Mouse (Mus musculus) midbrain, postnatal 0 days (tissue): ENCODE measurements around the gene Podxl2. TPM values are rescaled to one million over a fixed set of nuclear protein-coding genes. Genes with fewer than 3 reads are reported as not detected.

Experiments used
- ATAC-seq: fragments of 200-750 bp; cut with Nextera tagmentation; 2 replicates; pipeline ENCODE4 v1.8.0; 2017; ENCODE audit warnings: moderate number of reproducible peaks, mild to moderate bottlenecking, moderate TSS enrichment, moderate library complexity; ENCODE audit not compliant: low FRiP score
- DNase-seq: peaks from one replicate; pipeline ENCODE4 v3.0.0-alpha.2; 2015; ENCODE audit warnings: low spot score
- H3K27ac ChIP-seq: fragments of 300-500 bp; sonication (generic); 2 replicates; pipeline ENCODE4 v1.5.1; 2014; ENCODE audit warnings: low read depth, mild to moderate bottlenecking, low read length, mixed read lengths
- H3K27me3 ChIP-seq: fragments of 300-500 bp; sonication (generic); 2 replicates; pipeline ENCODE4 v1.6.1; 2014; ENCODE audit warnings: low read length, control low read depth, mixed read lengths; ENCODE audit not compliant: insufficient read depth
- H3K36me3 ChIP-seq: fragments of 300-500 bp; sonication (generic); 2 replicates; pipeline ENCODE4 v1.6.1; 2014; ENCODE audit warnings: low read length, control low read depth, mixed read lengths; ENCODE audit not compliant: insufficient read depth
- H3K4me1 ChIP-seq: fragments of 300-500 bp; sonication (generic); 2 replicates; pipeline ENCODE4 v1.6.1; 2014; ENCODE audit warnings: mild to moderate bottlenecking, control low read depth, antibody characterized with exemption, low read length, mixed read lengths; ENCODE audit not compliant: insufficient read depth
- H3K4me2 ChIP-seq: fragments of 300-500 bp; sonication (generic); 2 replicates; pipeline ENCODE4 v1.6.1; 2014; ENCODE audit warnings: low read depth, mild to moderate bottlenecking, low read length, mixed read lengths; ENCODE audit not compliant: poor library complexity, severe bottlenecking
- H3K4me3 ChIP-seq: fragments of 300-500 bp; sonication (generic); 2 replicates; pipeline ENCODE4 v1.5.1; 2014; ENCODE audit warnings: low read depth, mild to moderate bottlenecking, low read length, moderate library complexity
- H3K9ac ChIP-seq: fragments of 300-500 bp; sonication (generic); replicated peaks from 2 replicates; pipeline ENCODE4 v1.6.1; 2014; ENCODE audit warnings: mild to moderate bottlenecking, low read length, moderate library complexity, mixed read lengths; ENCODE audit not compliant: poor library complexity, severe bottlenecking
- H3K9me3 ChIP-seq: fragments of 300-500 bp; sonication (generic); 2 replicates; pipeline ENCODE4 v1.6.1; 2016; ENCODE audit warnings: low read length, control low read depth
- CTCF ChIP-seq: IDR thresholded peaks from 2 replicates; pipeline ENCODE4 v1.5.1; 2016; ENCODE audit warnings: antibody characterized with exemption, mild to moderate bottlenecking
- WGBS: fragments of 180-500 bp; shearing (Covaris S2); extraction: QIAGEN DNeasy Blood & Tissue Kit; methylation state at CpG from one replicate; pipeline ENCODE4 v1.1.7; 2014; 5-methylcytosine and 5-hydroxymethylcytosine counted together
- polyA plus RNA-seq: library from polyadenylated mRNA; unstranded; fragments of >200 nt; fragmentation: Nextera tagmentation; extraction: Ambion mirVana; gene quantifications from 2 replicates; pipeline ENCODE4 v1.2.1, GENCODE M21; 2015
- total RNA-seq: library from RNA; depleted of rRNA; stranded (reverse); fragments of >200 nt; gene quantifications from 2 replicates; pipeline ENCODE4 v1.2.3, GENCODE M21; 2014

The Podxl2 gene
- total and polyA plus RNA-seq, 2 experiments from 2014 or later: 776 to 883 TPM

GRCm38 (mm10) chr6:88913022-88913421 lies 38.2 kb upstream of the Podxl2 start:
- Histone ChIP-seq H3K36me3 (peaks cover 22% of the 10 kb centered on the region), H3K27ac (no peak overlapping the region), H3K4me3 (no peak overlapping the region), H3K9ac (no peak overlapping the region), H3K27me3 (no peaks in the 10 kb centered on the region), H3K4me1 (no peaks in the 10 kb centered on the region), H3K4me2 (no peak overlapping the region), H3K9me3 (no peaks in the 10 kb centered on the region)
- TF ChIP-seq CTCF: no peak
- WGBS: 85% methylated on average over 4 of the region's 4 CpGs
- ATAC-seq (no peak), DNase-seq (no peak)

DNA sequence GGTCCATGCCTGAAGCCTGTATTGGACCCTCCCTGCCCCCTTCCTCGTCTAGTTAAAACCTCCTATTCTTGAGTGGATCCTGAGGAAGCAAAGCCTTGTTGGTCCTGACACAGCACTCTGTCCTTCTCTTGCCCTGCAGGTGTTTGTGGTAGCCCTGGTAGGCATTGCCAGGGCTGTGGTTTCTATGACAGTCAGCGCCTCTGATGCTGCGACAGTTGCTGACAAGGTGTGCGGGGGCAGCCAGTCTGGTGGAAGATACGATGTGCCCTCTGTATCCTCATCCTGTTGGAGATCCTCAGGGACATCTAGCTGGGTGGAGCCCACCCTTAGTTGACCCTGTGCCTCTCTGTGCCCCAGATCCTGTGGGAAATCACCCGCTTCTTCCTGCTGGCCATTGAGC lies 34.3 kb upstream of the Podxl2 start:
- H3K27ac ChIP-seq: no peak overlapping the region
- DNase-seq: no peak
- ATAC-seq: no peak

DNA sequence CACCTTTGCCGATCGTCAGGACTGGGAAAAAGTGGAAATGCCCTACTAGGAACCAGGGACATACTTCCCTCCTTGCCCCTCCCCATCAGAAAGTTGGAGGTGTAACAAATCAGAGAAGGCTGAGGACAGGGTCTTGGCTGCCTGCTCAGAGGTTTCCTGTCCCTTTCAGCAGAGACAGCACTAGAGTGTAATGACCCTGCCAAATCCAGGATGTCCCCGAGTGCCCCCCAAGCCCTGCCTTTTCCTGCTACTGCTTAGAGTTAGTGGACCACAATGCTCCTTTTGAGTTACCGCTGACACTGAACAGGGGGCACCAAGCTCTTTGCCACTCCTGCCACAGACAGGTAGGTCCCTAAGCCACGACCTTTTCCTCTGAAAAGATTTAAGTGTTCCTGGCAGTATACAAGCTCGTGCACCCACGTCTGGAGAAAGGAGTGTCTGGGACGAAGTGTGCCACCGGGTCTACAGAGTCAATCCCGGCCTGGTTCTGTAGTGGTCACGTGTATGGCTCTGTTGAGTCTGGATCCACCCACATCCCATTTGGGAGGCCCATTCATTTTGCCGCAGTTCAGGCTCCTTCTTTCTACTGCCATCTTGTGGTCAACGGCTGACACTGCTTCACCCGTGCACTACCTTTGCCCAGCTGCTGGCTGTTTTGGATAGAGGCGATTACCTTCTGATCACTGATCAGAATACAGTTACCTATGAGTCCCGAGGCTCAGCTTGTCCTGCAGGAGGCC lies 31.7 kb upstream of the Podxl2 start:
- TF ChIP-seq CTCF: peak; percentile 96
- Histone ChIP-seq H3K27ac (no peak overlapping the region), H3K4me3 (no peak overlapping the region), H3K4me2 (peak overlapping the region; percentile 26), H3K9ac (no peak overlapping the region), H3K9me3 (no peaks in the 10 kb centered on the region), H3K36me3 (peaks cover 12% of the 10 kb centered on the region), H3K4me1 (peaks cover 9% of the 10 kb centered on the region), H3K27me3 (no peaks in the 10 kb centered on the region)
- peak; percentile 84 for DNase-seq
- WGBS: 20% methylated on average over 16 of the region's 16 CpGs
- peak; percentile 38 for ATAC-seq

More for the DNA sequence above, 34.3 kb upstream of the Podxl2 start:
- H3K9ac ChIP-seq: no peak overlapping the region
- H3K4me1 ChIP-seq: no peaks in the 10 kb centered on the region
- H3K4me3 ChIP-seq: no peak overlapping the region
- H3K36me3 ChIP-seq: peaks cover 22% of the 10 kb centered on the region
- 94% methylated on average over 6 of the region's 6 CpGs for WGBS
- H3K9me3 ChIP-seq: no peaks in the 10 kb centered on the region
- H3K4me2 ChIP-seq: no peak overlapping the region
- no peak for TF ChIP-seq CTCF
- H3K27me3 ChIP-seq: no peaks in the 10 kb centered on the region

- Histone ChIP-seq H3K27ac (no peak overlapping the region), H3K4me2 (no peak overlapping the region), H3K9ac (no peak overlapping the region), H3K36me3 (no peaks in the 10 kb centered on the region; the same call in 1 of the 2 replicates), H3K9me3 (no peaks in the 10 kb centered on the region), H3K4me1 (peaks cover 15% of the 10 kb centered on the region), H3K4me3 (no peak overlapping the region), H3K27me3 (no peaks in the 10 kb centered on the region)
- no peak for TF ChIP-seq CTCF
- DNase-seq: no peak
- 65% methylated on average over 7 of the region's 7 CpGs for WGBS
- ATAC-seq: no peak
Observed at GRCm38 (mm10) chr6:88905042-88905441, 30.2 kb upstream of the Podxl2 start.

DNA sequence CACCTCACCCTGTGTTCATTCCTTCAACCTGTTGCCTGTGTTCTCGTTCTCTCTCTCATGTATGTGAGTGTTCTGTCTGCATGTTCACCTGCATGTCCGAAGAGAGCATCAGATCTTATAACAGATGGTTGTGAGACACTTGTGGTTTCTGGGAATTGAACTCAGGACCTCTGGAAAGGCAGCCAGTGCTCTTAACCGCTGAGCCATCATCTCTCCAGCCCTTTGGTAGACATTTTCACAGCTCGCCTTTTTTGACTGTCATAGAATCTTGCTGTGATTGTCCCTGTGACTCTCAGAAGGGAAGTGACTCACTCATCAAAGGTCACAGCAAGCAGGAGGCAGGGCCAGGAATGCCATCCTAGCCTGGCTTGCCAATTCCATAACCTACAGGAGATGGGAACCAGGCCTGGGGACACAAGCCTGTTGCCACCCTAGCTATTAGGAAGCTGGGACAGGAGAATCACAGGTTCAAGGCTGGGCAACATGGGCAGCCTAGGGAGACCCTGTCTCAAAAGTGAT lies 29.7 kb upstream of the Podxl2 start:
- Histone ChIP-seq H3K4me2 (no peak overlapping the region), H3K9ac (no peak overlapping the region), H3K27ac (no peak overlapping the region), H3K4me1 (peaks cover 15% of the 10 kb centered on the region), H3K36me3 (no peaks in the 10 kb centered on the region; the same call in 1 of the 2 replicates), H3K4me3 (no peak overlapping the region), H3K27me3 (no peaks in the 10 kb centered on the region), H3K9me3 (no peaks in the 10 kb centered on the region)
- WGBS: 90% methylated on average over 4 of the region's 4 CpGs
- DNase-seq (no peak), ATAC-seq (no peak)
- TF ChIP-seq CTCF: no peak

DNA sequence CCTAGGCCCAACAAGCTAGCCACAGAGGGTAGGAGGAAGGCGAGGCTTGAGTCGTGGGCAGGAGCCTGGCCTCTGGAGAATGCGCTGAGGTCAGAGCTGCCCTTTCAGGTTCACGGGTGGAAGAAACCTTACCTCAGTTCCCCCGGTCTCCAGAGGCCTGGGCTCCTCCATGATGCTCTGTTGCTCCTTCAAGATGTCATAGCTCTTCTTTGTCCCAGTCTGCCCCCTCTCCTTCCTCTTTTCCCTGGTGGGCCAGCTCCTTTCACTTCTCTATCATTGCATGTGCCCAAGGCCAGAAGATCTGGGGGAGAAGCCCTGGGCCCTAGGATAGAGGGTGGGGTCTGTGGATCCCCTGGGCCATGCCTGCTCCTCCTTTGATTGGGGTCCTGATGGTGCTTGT lies 28.9 kb upstream of the Podxl2 start:
- H3K4me2 ChIP-seq: peak overlapping the region; percentile 93
- no peaks in the 10 kb centered on the region for H3K36me3 ChIP-seq
- H3K4me1 ChIP-seq: peaks cover 15% of the 10 kb centered on the region
- H3K4me3 ChIP-seq: no peak overlapping the region
- H3K9me3 ChIP-seq: no peaks in the 10 kb centered on the region
- 87% methylated on average over 5 of the region's 5 CpGs for WGBS
- DNase-seq (no peak), ATAC-seq (no peak)
- TF ChIP-seq CTCF: no peak
- no peak overlapping the region for H3K27ac ChIP-seq
- 0 out of 2 replicates have a peak overlapping the region, but pooled peaks have one; percentile 25 for H3K9ac ChIP-seq
- no peaks in the 10 kb centered on the region for H3K27me3 ChIP-seq
